Comparison of ENCODE assay signal across 8 mouse cellular contexts in the genomic region with DNA sequence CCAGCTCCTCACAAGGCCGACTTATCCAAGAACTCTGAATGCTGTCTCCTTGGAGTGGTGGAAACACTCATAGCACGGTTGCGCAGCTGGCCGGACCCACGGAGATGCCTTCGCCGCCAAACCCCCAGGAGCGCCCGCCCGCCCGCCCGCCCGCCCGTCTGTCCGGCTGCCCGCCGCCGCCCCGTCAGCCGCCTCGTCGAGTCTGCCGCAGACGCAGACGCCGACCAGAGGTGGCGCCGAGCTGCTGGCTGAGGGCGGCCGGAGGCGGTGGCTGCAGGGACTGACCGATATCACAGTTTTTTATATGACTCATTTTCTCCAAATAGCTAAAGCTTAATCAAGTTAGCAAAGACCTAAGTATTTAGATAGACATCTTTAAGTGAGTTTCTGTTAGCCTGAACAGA. TPM values are rescaled to one million over a fixed set of nuclear protein-coding genes. Genes with fewer than 3 reads are reported as not detected.
A peak's percentile ranks its signal among the peaks of the same experiment; 100 is the strongest.
DNase-seq lines count a peak whose midpoint lies in the region; ATAC-seq and TF ChIP-seq lines count a peak whose summit lies in the region.

No protein-coding gene starts in this region.

- TF ChIP-seq CTCF in small intestine, adult 2 months (IDR thresholded peaks at IDR 0.05; ENCODE audit: extremely low read depth, insufficient read length, insufficient replicate concordance, low read depth, low read length): 0 out of 2 replicates have a peak, but pooled peaks have one; percentile 28
- TF ChIP-seq CTCF in cerebellum, adult 2 months (IDR thresholded peaks at IDR 0.05; ENCODE audit: borderline replicate concordance, insufficient read depth, low read depth, low read length): no peak

- H3K27ac ChIP-seq in forebrain, embryonic 11.5 days (ENCODE audit: low read depth, low read length): no peak overlapping the region
- H3K27ac ChIP-seq in small intestine, adult 2 months (ENCODE audit: insufficient read depth, low read depth, low read length): peak overlapping the region; percentile 46; the same call in 1 of the 2 replicates
- no peak overlapping the region for H3K27ac ChIP-seq in cerebellum, adult 2 months (ENCODE audit: insufficient read depth, low read length)

- H3K9me3 ChIP-seq in forebrain, embryonic 11.5 days (ENCODE audit: control insufficient read depth, low read length): no peaks in the 10 kb centered on the region

- no peaks in the 10 kb centered on the region; the same call in 1 of the 2 replicates for H3K27me3 ChIP-seq in forebrain, embryonic 11.5 days (ENCODE audit: control insufficient read depth, insufficient read depth, low read length)
- no peaks in the 10 kb centered on the region for H3K27me3 ChIP-seq in small intestine, adult 2 months (ENCODE audit: control insufficient read depth, insufficient read depth, low read length)
- no peaks in the 10 kb centered on the region; the same call in 1 of the 2 replicates for H3K27me3 ChIP-seq in cerebellum, adult 2 months (ENCODE audit: control insufficient read depth, insufficient read depth, low read length)

- intact Hi-C loops in heart, postnatal 36 days (cut with DNase I): no loop called here

- H3K9ac ChIP-seq in forebrain, embryonic 11.5 days (ENCODE audit: low read length): no peak overlapping the region; the same call in 1 of the 2 replicates

- DNase-seq in ovary, postnatal 36 days (ENCODE audit: low spot score): peak; percentile 54
- DNase-seq in ovary, postnatal 10 days (ENCODE audit: low spot score): no peak
- DNase-seq in forebrain, embryonic 11.5 days (ENCODE audit: low spot score): peak; percentile 75
- peak; percentile 34 to 43 for DNase-seq in heart, postnatal 36 days
- peak; percentile 61 to 72 for DNase-seq in kidney, postnatal 4 days
- peak; percentile 42 for DNase-seq in lung, postnatal 36 days
- no peak for DNase-seq in cerebellum, adult 2 months

- no peaks in the 10 kb centered on the region for H3K36me3 ChIP-seq in forebrain, embryonic 11.5 days (ENCODE audit: control insufficient read depth, insufficient read depth, low read length)
- no peaks in the 10 kb centered on the region for H3K36me3 ChIP-seq in small intestine, adult 2 months (ENCODE audit: control insufficient read depth, insufficient read depth, low read length)

- peak; percentile 49; the same call in 1 of the 2 replicates for ATAC-seq in forebrain, embryonic 11.5 days (replicated peaks; ENCODE audit: low FRiP score)

- H3K4me1 ChIP-seq in forebrain, embryonic 11.5 days (replicated peaks; ENCODE audit: control insufficient read depth, insufficient read depth, low read length): no peaks in the 10 kb centered on the region
- H3K4me1 ChIP-seq in small intestine, adult 2 months (ENCODE audit: control insufficient read depth, insufficient read depth, insufficient read length, low read length): peaks cover 10% of the 10 kb centered on the region; the same call in 1 of the 2 replicates
- no peaks in the 10 kb centered on the region for H3K4me1 ChIP-seq in cerebellum, adult 2 months (ENCODE audit: control insufficient read depth, insufficient read depth, low read length)

- H3K4me2 ChIP-seq in forebrain, embryonic 11.5 days (ENCODE audit: low read depth, low read length, severe bottlenecking): peak overlapping the region; percentile 40; the same call in 1 of the 2 replicates

- H3K4me3 ChIP-seq in forebrain, embryonic 11.5 days (ENCODE audit: low read depth, low read length): peak overlapping the region; percentile 24
- peak overlapping the region; percentile 52 for H3K4me3 ChIP-seq in small intestine, adult 2 months (ENCODE audit: low read depth, low read length)
- H3K4me3 ChIP-seq in cerebellum, adult 2 months (replicated peaks; ENCODE audit: insufficient read depth, low read depth, low read length): no peak overlapping the region

- 3% methylated on average over 32 of the region's 32 CpGs for WGBS in forebrain, embryonic 11.5 days
- WGBS in small intestine, adult 2 months: 1% methylated on average over 32 of the region's 32 CpGs
- 2% methylated on average over 32 of the region's 32 CpGs for WGBS in cerebellum, adult 2 months

- TF ChIP-seq POLR2A in small intestine, adult 2 months (IDR thresholded peaks at IDR 0.05; ENCODE audit: low read depth, low read length): no peak
- no peak for TF ChIP-seq POLR2A in cerebellum, adult 2 months (IDR thresholded peaks at IDR 0.05; ENCODE audit: borderline replicate concordance, insufficient read depth, low read length)

RNA-seq across cellular contexts. Expression of gene Prdm9, which starts 13.1 kb away (rescaled TPM):
- 1.2 and 1.3 TPM in 2 replicates for polyA plus RNA-seq in forebrain, embryonic 11.5 days (2014; fragmentation: Nextera tagmentation; extraction: Ambion mirVana)
- total RNA-seq in heart, postnatal 36 days (2021): 1 to 10 TPM; 1.7 to 1.8 TPM
- polyA plus RNA-seq in small intestine, adult 2 months (2012; rRNA removed): 2.1 and 3.0 TPM in 2 replicates
- 4.3 and 4.8 TPM in 2 replicates for polyA plus RNA-seq in cerebellum, adult 2 months (2012; rRNA removed)

RNA-seq across cellular contexts. Expression of gene Pdcd2, which starts 50.2 kb away (rescaled TPM):
- 51.6 and 53.0 TPM in 2 replicates for polyA plus RNA-seq in forebrain, embryonic 11.5 days (2014; fragmentation: Nextera tagmentation; extraction: Ambion mirVana)
- 10 to 100 TPM; 14.8 to 19.7 TPM for total RNA-seq in heart, postnatal 36 days (2021)
- 20.2 and 35.3 TPM in 2 replicates for polyA plus RNA-seq in small intestine, adult 2 months (2012; rRNA removed)
- 26.3 and 28.1 TPM in 2 replicates for polyA plus RNA-seq in cerebellum, adult 2 months (2012; rRNA removed)

Comparison
In these comparisons a context has a peak if more than half of its experiments do, and no peak if none do; other contexts are left out.
1. DNase-seq: peak in ovary, postnatal 36 days (single experiment), forebrain, embryonic 11.5 days (single experiment), heart, postnatal 36 days (2 of 2), kidney, postnatal 4 days (2 of 2) and lung, postnatal 36 days (single experiment); none in ovary, postnatal 10 days (single experiment) and cerebellum, adult 2 months (0 of 2).